Mouse (Mus musculus): Measurements from ENCODE around the gene Lca5.

DNA sequence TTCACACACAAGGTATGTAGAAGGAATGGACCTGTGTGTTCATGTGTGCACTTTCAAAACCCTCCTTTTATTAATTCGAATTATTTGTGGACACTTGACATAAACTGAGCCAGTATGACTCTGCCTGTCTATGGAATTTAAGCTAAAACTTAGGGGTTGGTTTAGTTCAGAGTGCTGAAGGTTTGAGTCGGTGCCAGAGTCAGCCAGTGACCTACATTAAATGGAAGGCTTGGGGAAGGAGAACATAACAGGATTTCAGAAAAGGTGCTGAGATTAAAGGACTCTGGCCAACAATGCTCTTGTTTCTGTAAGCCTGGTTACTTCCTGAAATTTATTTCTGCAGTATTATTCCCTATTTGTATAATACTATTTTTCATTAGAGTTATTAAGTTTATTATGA is 28.9 kb upstream of the Lca5 start:
- TF ChIP-seq CTCF (IDR thresholded peaks at IDR 0.05; ENCODE audit: extremely low read depth, insufficient read depth, insufficient read length, insufficient replicate concordance) (no peak), POLR2A (IDR thresholded peaks at IDR 0.05; ENCODE audit: low read depth, low read length) (no peak)
